Mouse (Mus musculus): ENCODE data around the gene Zg16.
A peak's percentile ranks its signal among the peaks of the same experiment; 100 is the strongest.

GRCm38 (mm10) chr7:127030172-127030571 is 57.0 kb downstream of the Zg16 start:
- TF ChIP-seq MYOD1 (IDR thresholded peaks at IDR 0.05; ENCODE audit: control insufficient read depth in 1 of 3, insufficient read length in 2 of 3, low read depth in 2 of 3), result no peak
- TF ChIP-seq POLR2A (IDR thresholded peaks at IDR 0.05; ENCODE audit: insufficient read length, low read depth), result no peak
- TF ChIP-seq MYOG (IDR thresholded peaks at IDR 0.05; ENCODE audit: control insufficient read depth in 1 of 3, insufficient read depth in 1 of 3, insufficient read length in 2 of 3, low read depth in 2 of 3), result no peak
- peak; percentile 43; the same call in 1 of the 2 replicates for TF ChIP-seq CEBPB (IDR thresholded peaks at IDR 0.05; ENCODE audit: insufficient read depth, poor library complexity, severe bottlenecking)
- TF ChIP-seq USF1 (IDR thresholded peaks at IDR 0.05; ENCODE audit: low read depth), result no peak
- TF ChIP-seq MAX (IDR thresholded peaks at IDR 0.05; ENCODE audit: low read depth), result no peak
- no peak for TF ChIP-seq POLR2AphosphoS2 (IDR thresholded peaks at IDR 0.05; ENCODE audit: insufficient read length, low read depth)
- TF ChIP-seq E2F4 (IDR thresholded peaks at IDR 0.05; ENCODE audit: insufficient read depth), result no peak
- no peak for TF ChIP-seq TCF12 (IDR thresholded peaks at IDR 0.05; ENCODE audit: insufficient read depth, poor library complexity, severe bottlenecking)
- no peak for TF ChIP-seq SRF (IDR thresholded peaks at IDR 0.05; ENCODE audit: control insufficient read depth, insufficient read length, low read depth)
